Mouse (Mus musculus) MEL (cell line): ENCODE measurements around the gene Ctnnbl1. TPM values are rescaled to one million over a fixed set of nuclear protein-coding genes. Genes with fewer than 3 reads are reported as not detected.

Experiments used
- DNase-seq: peaks from one replicate; pipeline ENCODE4 v3.0.0; 2011; ENCODE audit warnings: low read depth, low spot score
- H3K27ac ChIP-seq: 2 replicates; pipeline ENCODE4 v1.5.1; 2012; ENCODE audit warnings: low read depth, mild to moderate bottlenecking, control low read depth, low read length, moderate library complexity; ENCODE audit not compliant: control insufficient read depth
- H3K27me3 ChIP-seq, 2 experiments: fragments of 150-350 bp in 1 of 2; sonication (generic) in 1 of 2; 2 replicates each; pipeline ENCODE4 v1.6.1; 2012; ENCODE audit warnings: low read length in 2 of 2, mild to moderate bottlenecking in 2 of 2, improper control_type of control experiment in 1 of 2, moderate library complexity in 1 of 2; ENCODE audit not compliant: insufficient read depth in 2 of 2, control insufficient read depth in 1 of 2
- H3K36me3 ChIP-seq, 2 experiments: 2 replicates each; pipeline ENCODE4 v1.6.1; 2012 to 2014; ENCODE audit warnings: low read length in 2 of 2, improper control_type of control experiment in 1 of 2, inconsistent platforms in 1 of 2, mild to moderate bottlenecking in 1 of 2; ENCODE audit not compliant: insufficient read depth in 2 of 2, control insufficient read depth in 1 of 2
- H3K4me1 ChIP-seq, 2 experiments: fragments of 150-350 bp in 1 of 2; sonication (generic) in 1 of 2; 2 replicates each; pipeline ENCODE4 v1.6.1; 2012; ENCODE audit warnings: low read length in 2 of 2, improper control_type of control experiment in 1 of 2, mild to moderate bottlenecking in 1 of 2; ENCODE audit not compliant: insufficient read depth in 2 of 2, control insufficient read depth in 1 of 2
- H3K4me3 ChIP-seq, 2 experiments: fragments of 150-350 bp in 1 of 2; sonication (generic) in 1 of 2; 2 replicates each; pipeline ENCODE4 v1.5.1; 2012; ENCODE audit warnings: low read depth in 2 of 2, low read length in 2 of 2, mild to moderate bottlenecking in 2 of 2, moderate library complexity in 2 of 2, control low read depth in 1 of 2, improper control_type of control experiment in 1 of 2; ENCODE audit not compliant: control insufficient read depth in 1 of 2, insufficient read depth in 1 of 2
- H3K79me2 ChIP-seq: 2 replicates; pipeline ENCODE4 v1.6.1; 2012; ENCODE audit warnings: mild to moderate bottlenecking, low read length, moderate library complexity; ENCODE audit not compliant: control insufficient read depth, poor library complexity, insufficient read depth
- H3K9ac ChIP-seq: 2 replicates; pipeline ENCODE4 v1.6.1; 2012; ENCODE audit warnings: low read depth, mild to moderate bottlenecking, control low read depth, low read length, moderate library complexity; ENCODE audit not compliant: control insufficient read depth, poor library complexity, severe bottlenecking
- H3K9me3 ChIP-seq: fragments of 150-350 bp; sonication (generic); replicated peaks from 2 replicates; pipeline ENCODE4 v1.6.1; 2012; ENCODE audit warnings: mild to moderate bottlenecking, low read length, improper control_type of control experiment, moderate library complexity; ENCODE audit not compliant: insufficient read depth
- BHLHE40 ChIP-seq: IDR thresholded peaks from 2 replicates; pipeline ENCODE4 v1.6.1; 2012; ENCODE audit warnings: low read depth, mild to moderate bottlenecking, inconsistent platforms, low read length, improper control_type of control experiment, borderline replicate concordance
- CTCF ChIP-seq, 3 experiments: IDR thresholded peaks in 2 of 3; conservative IDR thresholded peaks in 1 of 3; 2 replicates each; pipeline ENCODE4 v1.5.1; 2011 to 2012; ENCODE audit warnings: low read length in 3 of 3, low read depth in 2 of 3, mild to moderate bottlenecking in 2 of 3, improper control_type of control experiment in 1 of 3, inconsistent platforms in 1 of 3, mixed read lengths in 1 of 3, moderate library complexity in 1 of 3; ENCODE audit not compliant: control insufficient read depth in 1 of 3, insufficient read depth in 1 of 3, poor library complexity in 1 of 3, severe bottlenecking in 1 of 3
- MEF2A ChIP-seq: IDR thresholded peaks from 2 replicates; pipeline ENCODE4 v1.6.1; 2014; ENCODE audit warnings: low read depth, mild to moderate bottlenecking, inconsistent platforms, low read length, improper control_type of control experiment; ENCODE audit not compliant: poor library complexity, insufficient replicate concordance, severe bottlenecking; ENCODE audit errors: extremely low read depth
- MYB ChIP-seq: IDR thresholded peaks from 2 replicates; pipeline ENCODE4 v1.6.1; 2011; ENCODE audit warnings: mild to moderate bottlenecking, low read depth, low read length, improper control_type of control experiment
- NELFE ChIP-seq: IDR thresholded peaks from 2 replicates; pipeline ENCODE4 v1.6.1; 2011; ENCODE audit warnings: low read depth, low read length, improper control_type of control experiment
- UBTF ChIP-seq: IDR thresholded peaks from 2 replicates; pipeline ENCODE4 v1.6.1; 2012; ENCODE audit warnings: low read depth, mild to moderate bottlenecking, inconsistent platforms, low read length, improper control_type of control experiment, moderate library complexity, borderline replicate concordance; ENCODE audit not compliant: insufficient read depth
- USF1 ChIP-seq: IDR thresholded peaks from 2 replicates; pipeline ENCODE4 v1.6.1; 2014; ENCODE audit warnings: low read depth, mild to moderate bottlenecking, inconsistent platforms, low read length, improper control_type of control experiment, moderate library complexity
- USF2 ChIP-seq, 2 experiments: IDR thresholded peaks; 2 replicates each; pipeline ENCODE4 v1.6.1; 2011 to 2012; ENCODE audit warnings: improper control_type of control experiment in 2 of 2, low read length in 2 of 2, borderline replicate concordance in 1 of 2, inconsistent platforms in 1 of 2, low read depth in 1 of 2, mild to moderate bottlenecking in 1 of 2; ENCODE audit not compliant: insufficient read depth in 1 of 2
- ZC3H11A ChIP-seq: IDR thresholded peaks from 2 replicates; pipeline ENCODE4 v1.6.1; 2012; ENCODE audit warnings: low read depth, mild to moderate bottlenecking, inconsistent platforms, low read length, improper control_type of control experiment
- ZKSCAN1 ChIP-seq: IDR thresholded peaks from 2 replicates; pipeline ENCODE4 v1.6.1; 2012; ENCODE audit warnings: low read depth, mild to moderate bottlenecking, inconsistent platforms, low read length, improper control_type of control experiment, moderate library complexity
- ZNF384 ChIP-seq: IDR thresholded peaks from 2 replicates; pipeline ENCODE4 v1.6.1; 2012; ENCODE audit warnings: low read depth, mild to moderate bottlenecking, inconsistent platforms, low read length, improper control_type of control experiment
- polyA plus RNA-seq, 2 experiments: library from polyadenylated mRNA; stranded (reverse) in 1 of 2; unstranded in 1 of 2; fragments of >175 nt in 1 of 2; fragments of >200 nt in 1 of 2; gene quantifications; 2 replicates each; pipeline versions ENCODE4 v1.2.1 to v1.2.4; 2012; ENCODE audit warnings: low replicate concordance in 2 of 2, low read depth in 1 of 2; ENCODE audit not compliant: insufficient read length in 2 of 2, insufficient read depth in 1 of 2, missing spikeins in 1 of 2
- total RNA-seq: library from RNA; depleted of rRNA; stranded (reverse); fragments of 300-350 nt; gene quantifications from 2 replicates; pipeline ENCODE4 v1.2.3, GENCODE M21; 2012

Ctnnbl1 gene
- total and polyA plus RNA-seq, 3 experiments: 60.7 to 61.7 TPM; not detected in 1

- peaks cover 0 to 11% of the 10 kb centered on the region in 2 experiments; a peak in 2 of 4 replicates for H3K27me3 ChIP-seq
- H3K9me3 ChIP-seq: no peaks in the 10 kb centered on the region
- H3K4me1 ChIP-seq: no peaks in the 10 kb centered on the region
- no peak overlapping the region for H3K4me3 ChIP-seq
- H3K9ac ChIP-seq: no peak overlapping the region
- no peaks in the 10 kb centered on the region for H3K36me3 ChIP-seq
- no peaks in the 10 kb centered on the region for H3K79me2 ChIP-seq
- H3K27ac ChIP-seq: no peak overlapping the region
- no peak for TF ChIP-seq ZC3H11A
- TF ChIP-seq MEF2A: no peak
- no peak for TF ChIP-seq CTCF (IDR thresholded peaks at IDR 0.05 in 2 of 3, conservative IDR thresholded peaks at IDR 0.05 in 1 of 3; ENCODE audit: control insufficient read depth in 1 of 3, insufficient read depth in 1 of 3, low read depth in 2 of 3, low read length in 3 of 3, poor library complexity in 1 of 3, severe bottlenecking in 1 of 3)
- no peak for TF ChIP-seq MYB
- TF ChIP-seq, all 39 proteins: peak for 0
- no peak for DNase-seq
These were observed 29.8 kb upstream of the Ctnnbl1 start for GRCm38 (mm10) chr2:157707191-157707923.

- Histone ChIP-seq H3K79me2 (no peaks in the 10 kb centered on the region), H3K9ac (no peak overlapping the region)
- TF ChIP-seq ZKSCAN1: no peak
- TF ChIP-seq MYB: no peak
- TF ChIP-seq BHLHE40: no peak
- TF ChIP-seq UBTF: no peak
- TF ChIP-seq, all 39 proteins: peak for 0
- H3K9me3 ChIP-seq: no peaks in the 10 kb centered on the region
- no peak overlapping the region for H3K4me3 ChIP-seq
- no peaks in the 10 kb centered on the region for H3K4me1 ChIP-seq
- H3K27me3 ChIP-seq: peaks cover 0 to 6% of the 10 kb centered on the region in 2 experiments; a peak in 2 of 4 replicates
- H3K36me3 ChIP-seq: no peaks in the 10 kb centered on the region
- DNase-seq: no peak
- no peak overlapping the region for H3K27ac ChIP-seq
These were observed 24.5 kb upstream of the Ctnnbl1 start for GRCm38 (mm10) chr2:157712677-157713076.

- Histone ChIP-seq H3K4me1 (no peaks in the 10 kb centered on the region), H3K27me3 (peaks cover 0 to 5% of the 10 kb centered on the region in 2 experiments; a peak in 2 of 4 replicates)
These were observed 21.5 kb upstream of the Ctnnbl1 start for GRCm38 (mm10) chr2:157715586-157716191.

More at GRCm38 (mm10) chr2:157715586-157716191, 21.5 kb upstream of the Ctnnbl1 start:
- no peaks in the 10 kb centered on the region for H3K9me3 ChIP-seq
- TF ChIP-seq USF2 (IDR thresholded peaks at IDR 0.05; ENCODE audit: borderline replicate concordance in 1 of 2, insufficient read depth in 1 of 2, low read depth in 1 of 2, low read length in 2 of 2): no peak
- no peak for TF ChIP-seq USF1
- TF ChIP-seq ZKSCAN1: no peak
- TF ChIP-seq NELFE: no peak
- TF ChIP-seq CTCF (IDR thresholded peaks at IDR 0.05 in 2 of 3, conservative IDR thresholded peaks at IDR 0.05 in 1 of 3; ENCODE audit: control insufficient read depth in 1 of 3, insufficient read depth in 1 of 3, low read depth in 2 of 3, low read length in 3 of 3, poor library complexity in 1 of 3, severe bottlenecking in 1 of 3): no peak
- TF ChIP-seq ZNF384: no peak
- no peaks in the 10 kb centered on the region for H3K36me3 ChIP-seq
- H3K79me2 ChIP-seq: no peaks in the 10 kb centered on the region
- H3K9ac ChIP-seq: no peak overlapping the region
- H3K27ac ChIP-seq: no peak overlapping the region
- DNase-seq: no peak
- no peak overlapping the region for H3K4me3 ChIP-seq
